Mouse (Mus musculus) erythroblast, embryonic 14.5 days (primary cell): ENCODE results near the gene Ndufa13.

Experiments used
- GATA1 ChIP-seq: IDR thresholded peaks from 2 replicates; pipeline ENCODE4 v1.6.1; 2012; ENCODE audit warnings: low read length, inconsistent platforms, mixed read lengths
- TAL1 ChIP-seq: IDR thresholded peaks from 3 replicates; pipeline ENCODE4 v1.6.1; 2012; ENCODE audit warnings: low read length, inconsistent platforms, mixed read lengths

DNA sequence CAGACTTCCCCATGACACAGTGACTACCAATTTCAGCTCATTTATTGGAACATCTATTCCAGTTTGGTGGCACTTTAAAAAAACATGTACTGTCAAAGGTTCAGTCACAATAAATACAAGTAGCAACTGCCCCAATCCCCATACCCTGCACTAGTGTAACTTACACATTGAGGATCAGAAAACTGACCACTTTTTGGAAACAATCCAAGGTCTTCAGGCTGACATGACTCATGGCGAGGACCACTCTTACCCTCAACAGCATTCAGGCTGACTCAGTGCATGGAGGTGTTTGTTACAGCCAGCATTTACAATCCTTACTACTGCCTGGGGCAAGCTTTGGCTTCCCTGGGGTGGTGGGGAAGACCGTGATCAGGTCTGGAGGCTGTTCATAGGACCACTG, 4.7 kb upstream of the Ndufa13 start:
- TF ChIP-seq TAL1 (no peak), GATA1 (no peak)
